ENCODE assay signal across 9 mouse cellular contexts in genomic region chr6:28134251-28134801, GRCm38 (mm10). TPM values are rescaled to one million over a fixed set of nuclear protein-coding genes. Genes with fewer than 3 reads are reported as not detected.
DNase-seq lines count a peak whose midpoint lies in the region; ATAC-seq lines count a peak whose summit lies in the region.
"Had no signal": no experiment of that assay in that cellular context is flagged by ENCODE, and none has a peak within 500 bp of the region (broad histone marks: within the 10 kb centered on the region; RNA-seq: fewer than 3 reads in every experiment).

No protein-coding gene starts in this region.

- ATAC-seq in embryonic facial prominence, embryonic 11.5 days (replicated peaks; ENCODE audit: insufficient number of reproducible peaks, low FRiP score, low TSS enrichment, low read depth), result no peak
- ATAC-seq in neural tube, embryonic 12.5 days (ENCODE audit: low FRiP score, low read depth), result peak; percentile 27

- peak overlapping the region; percentile 99 for H3K4me2 ChIP-seq in embryonic facial prominence, embryonic 11.5 days (ENCODE audit: low read depth, low read length)
- H3K4me2 ChIP-seq in neural tube, embryonic 12.5 days (replicated peaks), result peak overlapping the region; percentile 99

- H3K9ac ChIP-seq in embryonic facial prominence, embryonic 11.5 days (replicated peaks; ENCODE audit: low read length), result peak overlapping the region; percentile 41; the same call in 1 of the 2 replicates
- peak overlapping the region; percentile 47 for H3K9ac ChIP-seq in neural tube, embryonic 12.5 days

- peak overlapping the region; percentile 50 for H3K4me3 ChIP-seq in embryonic facial prominence, embryonic 11.5 days (ENCODE audit: low read depth, low read length)
- peak overlapping the region; percentile 52 for H3K4me3 ChIP-seq in neural tube, embryonic 12.5 days

- H3K4me1 ChIP-seq in embryonic facial prominence, embryonic 11.5 days (ENCODE audit: control insufficient read depth, insufficient read depth, low read length), result peaks cover 8% of the 10 kb centered on the region; the same call in 1 of the 2 replicates
- peaks cover 15% of the 10 kb centered on the region for H3K4me1 ChIP-seq in neural tube, embryonic 12.5 days

- peak; percentile 7 for DNase-seq in gastrocnemius, postnatal 10 days
- DNase-seq in gastrocnemius, adult 18-20 months (ENCODE audit: low spot score), result no peak
- DNase-seq in A20 (ENCODE audit: low read depth, low spot score), result peak; percentile 5
- peak; percentile 48 for DNase-seq in embryonic facial prominence, embryonic 11.5 days (ENCODE audit: low spot score)
- peak; percentile 20 to 30 for DNase-seq in kidney, postnatal 4 days
- DNase-seq in c-Kit-positive CD71-positive TER-119-positive erythroid progenitor cells, embryonic 14.5 days (ENCODE audit: low spot score), result no peak
- DNase-seq in adrenal gland, postnatal 4 days (ENCODE audit: low spot score in 2 of 2), result no peak

- H3K36me3 ChIP-seq in embryonic facial prominence, embryonic 11.5 days (replicated peaks; ENCODE audit: control insufficient read depth, insufficient read depth, low read depth, low read length), result no peaks in the 10 kb centered on the region
- no peaks in the 10 kb centered on the region for H3K36me3 ChIP-seq in neural tube, embryonic 12.5 days

- H3K27ac ChIP-seq in embryonic facial prominence, embryonic 11.5 days (replicated peaks; ENCODE audit: low read depth, low read length), result no peak overlapping the region
- no peak overlapping the region for H3K27ac ChIP-seq in neural tube, embryonic 12.5 days

- no peaks in the 10 kb centered on the region for H3K9me3 ChIP-seq in embryonic facial prominence, embryonic 11.5 days (replicated peaks; ENCODE audit: control insufficient read depth, low read length)
- H3K9me3 ChIP-seq in neural tube, embryonic 12.5 days, result no peaks in the 10 kb centered on the region

- peaks cover 27% of the 10 kb centered on the region for H3K27me3 ChIP-seq in embryonic facial prominence, embryonic 11.5 days (ENCODE audit: control insufficient read depth, insufficient read depth, low read length)
- peaks cover 33% of the 10 kb centered on the region for H3K27me3 ChIP-seq in neural tube, embryonic 12.5 days (replicated peaks)

- 1% methylated on average over 20 of the region's 20 CpGs for WGBS in embryonic facial prominence, embryonic 11.5 days
- under 1% methylated on average over 20 of the region's 20 CpGs for WGBS in neural tube, embryonic 12.5 days

RNA-seq across cellular contexts. Expression of gene Grm8, which starts 0.7 kb away (rescaled TPM):
- total RNA-seq in gastrocnemius, postnatal 10 days (2021), result under 1 TPM; 0.38 to 0.45 TPM
- total RNA-seq in gastrocnemius, adult 18-20 months (2021), result under 1 TPM; 0.21 to 0.43 TPM
- 0.75 and 1.2 TPM in 2 replicates for polyA plus RNA-seq in embryonic facial prominence, embryonic 11.5 days (2014; fragmentation: Nextera tagmentation; extraction: Ambion mirVana)
- polyA plus RNA-seq in neural tube, embryonic 12.5 days (2016; fragmentation: Nextera tagmentation; extraction: Ambion mirVana), result 2.3 and 3.4 TPM in 2 replicates
- total RNA-seq in adrenal gland, postnatal 4 days (2021), result 1 to 10 TPM; 1.7 to 2.0 TPM
- total RNA-seq: hematopoietic stem cell, adult 5-6 weeks had no signal

Comparison
In these comparisons a context has a peak if more than half of its experiments do, and no peak if none do; other contexts are left out.
1. DNase-seq: peak in gastrocnemius, postnatal 10 days (single experiment), A20 (single experiment), embryonic facial prominence, embryonic 11.5 days (single experiment) and kidney, postnatal 4 days (2 of 2); none in gastrocnemius, adult 18-20 months (single experiment), c-Kit-positive CD71-positive TER-119-positive erythroid progenitor cells, embryonic 14.5 days (single experiment) and adrenal gland, postnatal 4 days (0 of 2).